Mouse (Mus musculus): ENCODE data around the gene Naa38. TPM values are rescaled to one million over a fixed set of nuclear protein-coding genes. Genes with fewer than 3 reads are reported as not detected.

Naa38 gene
- polyA plus RNA-seq (2014; fragmentation: Illumina TruSeq; extraction: RNeasy Lipid Tissue Mini Kit (QIAGEN cat#74804); ENCODE audit: low read depth, low replicate concordance): 4.1 TPM

DNA sequence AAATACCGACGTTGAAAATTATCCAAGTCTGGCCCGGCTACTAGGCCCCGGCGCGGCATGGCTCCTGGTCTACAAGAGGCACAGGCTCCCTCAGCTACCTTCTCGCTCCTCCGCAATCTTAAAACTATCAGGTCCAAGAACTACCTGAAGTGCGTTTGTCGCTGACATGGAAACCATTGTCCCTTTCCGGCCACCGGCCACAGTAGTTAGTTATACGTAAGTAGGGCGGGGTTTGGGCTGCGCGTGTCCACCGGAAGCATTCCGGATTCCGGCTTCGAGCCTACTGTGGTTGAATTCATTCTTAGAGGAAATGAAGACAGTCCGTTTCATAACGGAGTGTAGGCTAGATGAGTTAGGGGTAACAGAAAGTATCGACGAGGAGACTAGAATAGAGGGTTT lies at the start of gene Naa38, which contains the start of gene Cyb5d1:
TSS of gene Naa38 (plus strand) at position 253 of the 399 bp plus-strand sequence.
TSS of gene Cyb5d1 (minus strand) at position 397 of the 399 bp plus-strand sequence.

GRCm38 (mm10) chr11:69369215-69369989 lies 25.9 kb upstream of the Naa38 start, which contains the start of gene Chd3:
Chd3 (minus strand) TSS chr11:69369406.

GRCm38 (mm10) chr11:69398059-69398458 lies 2.8 kb downstream of the Naa38 start, which contains the start of gene Tmem88:
Tmem88 (minus strand) TSS chr11:69398234.

GRCm38 (mm10) chr11:69413221-69414181 lies 18.2 kb downstream of the Naa38 start, which contains the start of gene Kdm6b:
Kdm6b (minus strand) TSS chr11:69413675.

Other genes with a start within 250 kb of the Naa38 start
- not detected for gene Alox12b, start 238.5 kb upstream of the Naa38 start, polyA plus RNA-seq (2014; fragmentation: Illumina TruSeq; extraction: RNeasy Lipid Tissue Mini Kit (QIAGEN cat#74804); ENCODE audit: low read depth, low replicate concordance)
- not detected for gene Alox8, start 197.6 kb upstream of the Naa38 start, polyA plus RNA-seq (2014; fragmentation: Illumina TruSeq; extraction: RNeasy Lipid Tissue Mini Kit (QIAGEN cat#74804); ENCODE audit: low read depth, low replicate concordance)
- gene Gucy2e, start 158.5 kb upstream of the Naa38 start, polyA plus RNA-seq (2014; fragmentation: Illumina TruSeq; extraction: RNeasy Lipid Tissue Mini Kit (QIAGEN cat#74804); ENCODE audit: low read depth, low replicate concordance): not detected
- 1.6 TPM for gene Cntrob, start 71.7 kb upstream of the Naa38 start, polyA plus RNA-seq (2014; fragmentation: Illumina TruSeq; extraction: RNeasy Lipid Tissue Mini Kit (QIAGEN cat#74804); ENCODE audit: low read depth, low replicate concordance)
- 43.8 TPM for gene Trappc1, start 71.5 kb upstream of the Naa38 start, polyA plus RNA-seq (2014; fragmentation: Illumina TruSeq; extraction: RNeasy Lipid Tissue Mini Kit (QIAGEN cat#74804); ENCODE audit: low read depth, low replicate concordance)
- 0.40 TPM for gene Kcnab3, start 69.2 kb upstream of the Naa38 start, polyA plus RNA-seq (2014; fragmentation: Illumina TruSeq; extraction: RNeasy Lipid Tissue Mini Kit (QIAGEN cat#74804); ENCODE audit: low read depth, low replicate concordance)
- 4.6 TPM for gene Rnf227, start 55.0 kb upstream of the Naa38 start, polyA plus RNA-seq (2014; fragmentation: Illumina TruSeq; extraction: RNeasy Lipid Tissue Mini Kit (QIAGEN cat#74804); ENCODE audit: low read depth, low replicate concordance)
- 20.4 TPM for gene Chd3, start 26.1 kb upstream of the Naa38 start, polyA plus RNA-seq (2014; fragmentation: Illumina TruSeq; extraction: RNeasy Lipid Tissue Mini Kit (QIAGEN cat#74804); ENCODE audit: low read depth, low replicate concordance)
- gene Cyb5d1, start 144 bp downstream of the Naa38 start, polyA plus RNA-seq (2014; fragmentation: Illumina TruSeq; extraction: RNeasy Lipid Tissue Mini Kit (QIAGEN cat#74804); ENCODE audit: low read depth, low replicate concordance): 41.9 TPM
- gene Tmem88, start 2.7 kb downstream of the Naa38 start, polyA plus RNA-seq (2014; fragmentation: Illumina TruSeq; extraction: RNeasy Lipid Tissue Mini Kit (QIAGEN cat#74804); ENCODE audit: low read depth, low replicate concordance): 0.65 TPM
- 2.0 TPM for gene Kdm6b, start 18.2 kb downstream of the Naa38 start, polyA plus RNA-seq (2014; fragmentation: Illumina TruSeq; extraction: RNeasy Lipid Tissue Mini Kit (QIAGEN cat#74804); ENCODE audit: low read depth, low replicate concordance)
- gene Dnah2, start 153.6 kb downstream of the Naa38 start, polyA plus RNA-seq (2014; fragmentation: Illumina TruSeq; extraction: RNeasy Lipid Tissue Mini Kit (QIAGEN cat#74804); ENCODE audit: low read depth, low replicate concordance): not detected
- gene Efnb3, start 164.7 kb downstream of the Naa38 start, polyA plus RNA-seq (2014; fragmentation: Illumina TruSeq; extraction: RNeasy Lipid Tissue Mini Kit (QIAGEN cat#74804); ENCODE audit: low read depth, low replicate concordance): not detected
- 2.1 TPM for gene Wrap53, start 184.8 kb downstream of the Naa38 start, polyA plus RNA-seq (2014; fragmentation: Illumina TruSeq; extraction: RNeasy Lipid Tissue Mini Kit (QIAGEN cat#74804); ENCODE audit: low read depth, low replicate concordance)
- gene Trp53, start 184.9 kb downstream of the Naa38 start, polyA plus RNA-seq (2014; fragmentation: Illumina TruSeq; extraction: RNeasy Lipid Tissue Mini Kit (QIAGEN cat#74804); ENCODE audit: low read depth, low replicate concordance): 2.5 TPM
- gene Atp1b2, start 210.5 kb downstream of the Naa38 start, polyA plus RNA-seq (2014; fragmentation: Illumina TruSeq; extraction: RNeasy Lipid Tissue Mini Kit (QIAGEN cat#74804); ENCODE audit: low read depth, low replicate concordance): 15.9 TPM
- gene Shbg, start 222.4 kb downstream of the Naa38 start, polyA plus RNA-seq (2014; fragmentation: Illumina TruSeq; extraction: RNeasy Lipid Tissue Mini Kit (QIAGEN cat#74804); ENCODE audit: low read depth, low replicate concordance): 0.32 TPM
- 7.5 TPM for gene Sat2, start 226.5 kb downstream of the Naa38 start, polyA plus RNA-seq (2014; fragmentation: Illumina TruSeq; extraction: RNeasy Lipid Tissue Mini Kit (QIAGEN cat#74804); ENCODE audit: low read depth, low replicate concordance)
- gene Fxr2, start 237.5 kb downstream of the Naa38 start, polyA plus RNA-seq (2014; fragmentation: Illumina TruSeq; extraction: RNeasy Lipid Tissue Mini Kit (QIAGEN cat#74804); ENCODE audit: low read depth, low replicate concordance): 9.5 TPM